Mouse (Mus musculus): ENCODE data around the gene Ldlrad1. TPM values are rescaled to one million over a fixed set of nuclear protein-coding genes. Genes with fewer than 3 reads are reported as not detected.
A peak's percentile ranks its signal among the peaks of the same experiment; 100 is the strongest.

The Ldlrad1 gene
- total RNA-seq (2021): under 1 TPM in 1 of 2 experiments, not detected in 1; 0.33 TPM
- long read RNA-seq, experiment 1: 0 reads
- long read RNA-seq, experiment 2: 0 reads

DNA sequence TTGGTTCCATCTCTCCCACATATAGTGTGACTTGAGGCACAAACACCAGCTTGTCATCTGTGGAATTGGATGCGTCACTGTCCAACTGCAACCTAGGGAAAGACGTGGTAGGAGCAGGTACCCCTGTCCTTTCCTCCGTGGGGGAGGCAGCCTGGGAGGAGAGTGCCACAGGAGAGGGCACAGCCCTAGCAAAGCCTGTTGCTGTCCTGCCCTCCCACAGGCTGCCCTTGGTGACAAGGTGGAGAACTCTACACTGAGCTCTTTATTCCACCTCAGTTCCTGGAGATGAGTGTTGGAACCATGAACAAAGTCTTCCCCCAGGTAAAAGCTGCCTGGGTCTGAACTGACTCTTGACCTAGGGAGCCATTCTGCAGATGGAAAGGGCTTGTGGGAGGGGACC lies at the start of gene Ldlrad1:
TSS of gene Ldlrad1 (plus strand) at position 301 of the 400 bp plus-strand sequence.
- intact Hi-C loops (cut with DNase I): no loop called here

DNA sequence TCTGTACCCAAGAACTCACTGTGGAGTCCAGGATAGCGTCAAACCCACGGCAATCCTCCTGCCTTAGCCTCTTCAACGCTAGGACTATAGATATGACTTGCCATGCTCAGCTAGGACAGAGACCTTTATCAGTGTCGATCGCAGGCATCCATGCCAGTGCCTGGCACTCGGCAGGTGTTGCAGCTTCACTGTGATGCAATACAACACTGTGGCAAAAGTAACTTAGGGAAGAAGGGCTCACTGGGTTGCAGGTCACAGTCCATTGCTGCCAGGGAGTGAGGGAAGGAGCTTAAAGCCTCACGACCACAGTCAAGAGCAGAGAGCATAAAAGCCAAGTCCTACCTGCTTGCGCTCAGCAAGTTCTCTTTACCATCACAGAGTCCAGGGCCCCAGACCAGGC lies 48.8 kb upstream of the Ldlrad1 start:
- DNase-seq (ENCODE audit: low spot score in 2 of 2): no peak
- intact Hi-C loops (cut with DNase I): loop anchor here (5.0 kb wide), 3 partner anchors 93 to 548 kb away; partner anchors contain the start of genes Cyb5rl, Mrpl37 and Ssbp3

More for the DNA sequence above, at the start of gene Ldlrad1:
- DNase-seq (ENCODE audit: low spot score in 2 of 2): no peak

DNA sequence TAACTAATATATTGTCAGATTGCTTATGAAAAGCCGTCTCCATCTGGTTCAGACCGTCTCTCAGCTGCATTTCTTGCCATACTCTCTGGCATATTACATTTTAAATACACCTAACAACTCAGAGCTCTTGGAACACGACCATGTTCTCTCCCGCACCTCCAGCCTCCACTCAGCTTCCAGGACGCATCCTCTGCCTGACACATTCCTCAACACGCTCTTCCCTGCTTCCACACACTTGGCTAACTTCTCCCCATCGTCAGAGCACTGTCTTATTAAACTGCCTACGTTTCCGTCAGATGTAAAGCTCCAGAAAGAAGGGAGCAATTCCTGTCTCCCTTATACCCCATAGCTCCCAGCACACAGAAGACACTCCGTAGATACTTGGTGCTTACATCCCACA lies 45.6 kb upstream of the Ldlrad1 start:
- intact Hi-C loops (cut with DNase I): loop anchor here (5.0 kb wide), 3 partner anchors 96 to 551 kb away; partner anchors contain the start of genes Cyb5rl, Mrpl37 and Ssbp3

DNA sequence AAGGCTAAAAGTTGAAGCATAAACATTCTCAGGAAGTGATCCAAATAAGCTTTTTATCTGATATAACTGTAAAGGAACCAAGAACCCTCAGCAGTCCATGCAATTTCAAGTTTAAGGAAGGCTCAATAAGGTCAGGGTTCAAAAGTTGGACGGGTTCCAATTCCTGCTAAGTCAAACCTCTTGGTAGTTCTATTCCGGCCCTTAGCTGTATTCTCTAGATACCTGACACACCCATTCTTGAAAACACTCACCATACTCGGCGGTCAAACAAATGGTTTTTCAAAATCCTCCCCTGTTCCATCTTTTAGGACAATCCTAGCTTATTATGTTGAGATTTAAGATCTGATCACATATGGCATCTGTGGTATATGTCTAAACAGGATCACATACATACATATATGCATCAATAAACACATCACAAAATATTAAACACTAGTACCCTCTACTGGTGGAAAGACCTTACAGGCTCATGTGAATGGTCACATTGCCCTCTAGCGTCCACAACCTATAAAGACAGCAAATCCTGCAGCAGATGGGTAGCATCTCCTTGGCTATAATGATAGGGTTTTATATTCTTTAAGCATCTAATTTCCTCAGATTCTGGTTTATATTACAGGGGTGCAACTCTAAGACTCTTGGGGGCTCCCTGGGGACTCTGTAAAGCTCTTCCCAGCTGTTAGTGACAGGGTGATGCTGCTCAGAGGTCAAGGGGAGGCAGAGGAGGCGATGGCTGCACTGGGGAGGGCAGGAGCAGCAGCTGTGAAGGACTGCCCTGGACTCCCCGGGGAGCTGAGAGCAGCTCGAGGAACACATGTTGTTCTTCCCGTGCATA lies 45.0 kb upstream of the Ldlrad1 start:
- intact Hi-C loops (cut with DNase I): loop anchor here (2.0 to 5.0 kb wide), 4 partner anchors 97 to 552 kb away; partner anchors contain the start of genes Cyb5rl, Mrpl37 and Ssbp3
- peak; percentile 84 to 87 for DNase-seq (ENCODE audit: low spot score in 2 of 2)

More for the DNA sequence above, 45.6 kb upstream of the Ldlrad1 start:
- DNase-seq (ENCODE audit: low spot score in 2 of 2): peak; percentile 46 to 71

DNA sequence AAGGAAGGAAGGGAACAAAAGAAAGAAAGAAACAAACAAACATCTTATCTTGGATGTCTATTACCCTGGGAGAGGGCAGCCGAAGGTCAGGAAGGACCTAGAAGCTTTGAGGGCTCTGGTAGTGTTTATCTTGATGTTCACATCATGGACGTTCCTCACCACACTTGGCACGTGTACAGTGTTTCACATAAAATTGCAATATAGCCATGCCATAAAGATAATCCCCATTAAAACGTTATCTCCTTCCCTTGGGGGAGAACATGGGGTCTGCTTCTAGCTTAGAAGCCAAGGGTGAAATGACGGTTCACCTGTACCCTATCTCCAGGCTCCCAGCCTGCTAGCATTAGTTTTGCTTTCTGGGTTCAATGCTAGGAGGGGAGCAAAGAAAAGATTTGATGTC lies 42.3 kb upstream of the Ldlrad1 start:
- no peak for DNase-seq (ENCODE audit: low spot score in 2 of 2)
- intact Hi-C loops (cut with DNase I): no loop called here

DNA sequence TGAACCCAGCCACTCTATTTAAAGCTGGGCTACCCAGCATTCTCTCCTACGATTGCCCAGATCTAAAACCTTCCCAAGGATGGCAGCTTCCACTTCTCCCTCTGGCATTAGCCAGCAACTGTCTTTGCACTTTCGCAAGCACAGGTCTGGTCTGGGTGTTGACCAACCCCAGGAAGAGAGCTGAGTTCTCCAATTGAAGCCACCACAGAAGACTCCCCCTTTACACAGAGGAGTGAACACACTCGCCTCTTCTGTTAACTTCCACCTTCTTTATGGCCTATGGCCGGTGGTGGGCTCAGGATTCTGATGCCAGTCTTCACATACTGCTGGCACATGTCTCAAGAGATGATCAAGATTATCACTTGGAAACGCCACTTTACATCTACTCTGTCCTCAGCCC lies 41.2 kb upstream of the Ldlrad1 start:
- intact Hi-C loops (cut with DNase I): no loop called here
- no peak for DNase-seq (ENCODE audit: low spot score in 2 of 2)

DNA sequence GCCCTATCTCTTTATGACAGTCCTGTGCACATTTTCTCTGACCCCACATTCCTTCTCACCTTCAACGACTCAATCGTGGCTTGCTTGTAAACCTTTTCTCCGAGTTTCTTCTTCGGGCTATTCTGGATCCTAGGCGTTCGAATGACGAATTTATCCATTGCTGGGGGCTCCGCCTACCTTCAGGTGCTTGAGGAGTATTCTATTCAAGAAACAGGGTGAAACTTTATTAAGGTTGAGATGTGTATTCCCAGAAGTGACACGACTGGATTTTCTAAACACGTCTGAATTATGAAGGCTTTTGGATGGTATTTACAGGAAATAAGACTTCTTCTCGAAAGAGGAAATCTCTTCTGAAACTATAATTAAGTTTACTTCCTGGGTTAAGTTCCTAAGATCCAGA lies 31.5 kb upstream of the Ldlrad1 start:
- no peak for DNase-seq (ENCODE audit: low spot score in 2 of 2)
- intact Hi-C loops (cut with DNase I): loop anchor here (5.0 kb wide), 2 partner anchors 75 to 170 kb away; partner anchors contain the start of genes Hspb11 and Lrrc42

DNA sequence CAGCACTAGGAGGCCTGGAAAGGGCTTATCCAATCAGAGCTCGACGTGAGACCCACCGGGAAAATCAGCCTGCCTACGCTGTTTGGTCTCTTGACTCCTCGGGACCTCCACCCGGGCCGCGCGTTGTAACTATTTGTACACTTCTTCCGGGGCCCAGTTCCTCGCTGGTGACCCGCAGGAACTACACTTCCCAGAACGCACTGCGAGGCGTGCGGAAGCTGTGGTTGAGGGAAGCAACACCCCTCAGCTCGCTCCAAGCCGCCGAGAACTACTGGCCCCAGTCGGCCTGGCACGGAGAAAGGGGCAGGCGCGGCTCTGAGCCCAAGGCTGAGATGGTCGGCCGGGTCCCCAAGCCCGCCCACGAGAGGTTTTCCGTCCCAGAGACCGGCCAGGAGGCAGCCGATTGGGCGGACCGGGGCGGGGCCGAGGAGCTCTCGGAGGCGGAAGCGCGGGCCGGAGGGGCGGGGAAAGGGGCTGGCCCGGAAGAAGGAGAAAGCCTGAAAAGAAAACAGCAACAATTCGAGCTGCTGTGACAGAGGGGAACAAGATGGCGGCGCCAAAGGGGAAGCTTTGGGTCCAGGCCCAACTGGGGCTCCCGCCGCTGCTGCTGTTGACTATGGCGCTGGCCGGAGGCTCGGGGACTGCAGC lies 30.7 kb upstream of the Ldlrad1 start, which contains the start of gene Tmem59:
TSS of gene Tmem59 (plus strand) at position 218 of the 648 bp plus-strand sequence.
- DNase-seq (ENCODE audit: low spot score in 2 of 2): peak; percentile 91 to 94
- intact Hi-C loops (cut with DNase I): loop anchor here (5.0 kb wide), 2 partner anchors 74 to 169 kb away; partner anchors contain the start of genes Hspb11 and Lrrc42

DNA sequence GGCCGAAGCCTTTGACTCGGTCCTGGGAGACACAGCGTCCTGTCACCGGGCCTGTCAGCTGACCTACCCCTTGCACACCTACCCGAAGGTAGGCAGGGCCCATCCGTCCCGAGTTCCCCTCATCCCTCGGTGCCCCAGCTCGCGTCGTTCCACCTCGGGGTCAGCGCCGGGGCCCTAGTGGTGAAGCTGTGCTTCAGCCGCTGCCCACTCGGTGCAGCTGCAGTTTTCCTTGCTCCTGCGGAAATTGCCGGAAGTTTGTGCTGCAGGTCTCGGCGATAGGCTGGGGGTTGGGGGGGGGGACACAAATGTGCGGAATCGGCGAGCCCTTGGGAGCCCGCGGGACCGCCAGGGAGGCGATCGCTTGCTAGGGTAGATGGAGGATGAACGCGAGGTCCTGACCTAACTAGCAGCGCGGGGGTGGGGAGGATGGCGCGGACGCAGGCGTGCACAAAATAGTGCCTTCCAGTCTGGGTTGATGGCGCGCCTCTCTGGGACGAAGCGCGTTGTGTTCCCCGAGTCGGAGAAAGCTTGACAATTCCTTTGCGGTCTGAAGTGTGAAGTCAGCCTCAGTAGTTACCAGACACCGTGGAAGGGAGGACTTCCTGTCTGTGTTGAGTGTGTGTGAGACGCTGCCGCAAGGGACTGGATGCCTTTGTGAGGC lies 30.0 kb upstream of the Ldlrad1 start, which contains the start of gene Tceanc2:
TSS of gene Tceanc2 (minus strand) at position 287 of the 661 bp plus-strand sequence.
- DNase-seq (ENCODE audit: low spot score in 2 of 2): peak; percentile 37 to 57
- intact Hi-C loops (cut with DNase I): loop anchor here (5.0 kb wide), 2 partner anchors 73 to 168 kb away; partner anchors contain the start of genes Hspb11 and Lrrc42

DNA sequence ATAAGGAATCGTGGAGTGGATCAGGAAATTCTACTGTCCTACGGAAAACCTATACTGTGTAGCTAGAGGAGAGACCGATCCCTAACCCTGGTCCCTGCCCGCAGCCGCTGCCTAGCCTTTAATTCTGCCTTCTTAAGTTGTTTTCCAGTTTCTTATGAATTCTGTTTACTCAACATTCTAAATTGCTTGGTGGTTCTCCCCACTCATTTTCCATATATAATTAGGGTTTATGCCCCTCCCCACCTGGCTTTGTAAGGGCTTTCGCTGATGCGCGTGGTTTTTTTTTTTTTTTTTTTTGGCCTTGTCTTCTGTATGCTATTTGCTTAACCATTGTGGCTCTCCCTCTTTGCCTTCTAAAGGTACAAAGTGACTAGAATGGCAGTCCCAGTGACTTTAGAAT lies 29.4 kb upstream of the Ldlrad1 start:
- DNase-seq (ENCODE audit: low spot score in 2 of 2): no peak
- intact Hi-C loops (cut with DNase I): loop anchor here (5.0 kb wide), 2 partner anchors 73 to 168 kb away; partner anchors contain the start of genes Hspb11 and Lrrc42

DNA sequence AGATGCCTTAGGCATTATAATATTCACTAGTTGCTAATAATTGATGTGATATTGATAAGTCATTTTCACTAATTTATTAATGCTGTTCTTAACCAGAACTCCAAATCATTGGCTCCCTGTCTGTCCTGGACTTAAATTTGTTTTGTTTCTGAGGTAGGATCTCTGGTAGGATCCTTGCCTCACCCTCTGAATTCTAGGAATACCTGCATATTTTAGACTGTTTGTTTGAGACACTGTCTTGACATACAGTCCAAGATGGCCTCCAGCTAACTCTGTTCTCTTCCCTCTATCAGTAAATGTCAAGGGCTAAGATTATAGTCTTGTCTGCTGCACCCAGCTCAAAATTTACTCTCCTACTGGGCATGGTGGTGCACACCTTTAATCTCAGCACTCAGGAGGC lies 28.2 kb upstream of the Ldlrad1 start:
- intact Hi-C loops (cut with DNase I): no loop called here
- no peak for DNase-seq (ENCODE audit: low spot score in 2 of 2)

DNA sequence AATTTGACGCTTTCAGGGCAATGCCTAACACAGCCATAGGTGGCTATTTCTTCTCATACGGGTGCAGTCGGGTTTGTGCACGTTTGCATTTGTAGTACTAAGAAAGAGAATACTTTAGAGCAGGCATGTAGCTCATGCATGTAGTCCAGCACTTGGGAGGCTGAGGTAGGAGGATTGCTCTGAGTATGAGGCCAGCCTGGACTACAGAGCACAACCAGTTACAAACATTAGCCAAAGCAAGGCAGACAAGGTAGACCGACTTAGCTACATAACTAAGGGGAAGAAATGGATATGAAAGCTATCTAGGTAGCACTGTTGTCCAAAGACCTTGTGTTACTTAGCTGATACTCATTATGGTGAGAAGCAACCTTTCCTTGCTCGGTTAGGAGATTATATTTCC lies 27.1 kb upstream of the Ldlrad1 start:
- DNase-seq (ENCODE audit: low spot score in 2 of 2): no peak
- intact Hi-C loops (cut with DNase I): no loop called here

DNA sequence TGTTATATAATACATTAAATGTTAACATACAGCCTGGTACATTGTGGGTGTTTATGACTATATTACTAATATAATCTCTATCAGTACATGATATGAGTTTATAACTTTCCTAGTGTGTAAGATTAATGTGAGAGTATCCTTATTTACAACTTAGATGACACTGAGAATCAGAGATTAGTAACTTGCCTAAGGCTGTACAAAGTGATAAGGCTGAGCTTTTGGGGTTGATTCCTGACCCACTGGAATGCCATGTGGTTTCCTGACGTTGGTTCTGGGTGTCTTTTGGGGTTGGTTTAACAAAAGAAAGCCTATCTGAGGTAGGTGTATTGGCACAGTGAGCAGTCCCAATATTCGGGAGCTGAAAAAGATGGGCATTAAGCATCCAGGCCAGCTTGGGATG lies 26.2 kb upstream of the Ldlrad1 start:
- intact Hi-C loops (cut with DNase I): no loop called here
- DNase-seq (ENCODE audit: low spot score in 2 of 2): no peak

DNA sequence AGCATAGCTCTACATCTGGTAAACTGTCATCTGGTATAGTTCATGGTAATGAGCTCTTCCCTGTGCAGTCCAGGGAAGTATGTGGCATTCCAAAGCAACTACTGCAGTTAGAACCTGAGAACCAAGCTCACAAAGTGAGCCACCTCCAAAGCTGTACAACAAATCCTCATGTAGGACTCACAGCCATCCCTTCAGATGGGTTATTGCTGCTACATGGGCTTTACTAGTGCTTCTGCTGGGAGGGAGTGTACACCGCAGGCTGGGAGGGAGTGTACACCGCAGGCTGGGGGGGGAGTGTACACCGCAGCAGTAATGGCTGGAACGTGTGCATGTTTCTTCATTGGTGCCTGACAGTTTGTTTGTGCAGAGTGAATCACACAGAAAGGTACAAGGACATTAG lies 25.8 kb upstream of the Ldlrad1 start:
- intact Hi-C loops (cut with DNase I): no loop called here
- no peak for DNase-seq (ENCODE audit: low spot score in 2 of 2)

DNA sequence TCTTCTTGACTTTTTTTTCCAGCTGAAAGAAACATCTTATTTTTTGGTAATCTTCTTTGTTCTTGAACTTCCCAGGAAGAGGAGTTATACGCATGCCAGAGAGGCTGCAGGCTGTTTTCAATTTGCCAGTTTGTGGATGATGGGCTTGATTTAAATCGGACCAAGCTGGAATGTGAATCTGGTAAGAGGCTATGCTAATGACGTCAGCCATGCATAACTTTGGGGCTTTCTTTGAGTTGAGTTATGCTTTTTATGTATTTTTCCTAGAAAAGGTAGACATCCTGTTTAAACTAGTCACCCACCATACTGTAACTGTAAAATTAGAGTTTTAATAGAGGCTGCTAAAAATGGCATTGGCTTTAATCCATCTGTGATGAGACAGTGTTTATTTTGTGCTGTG lies 23.3 kb upstream of the Ldlrad1 start:
- intact Hi-C loops (cut with DNase I): loop anchor here (5.0 kb wide), 1 partner anchor 47 kb away; no protein-coding TSS in a partner anchor
- DNase-seq (ENCODE audit: low spot score in 2 of 2): no peak

DNA sequence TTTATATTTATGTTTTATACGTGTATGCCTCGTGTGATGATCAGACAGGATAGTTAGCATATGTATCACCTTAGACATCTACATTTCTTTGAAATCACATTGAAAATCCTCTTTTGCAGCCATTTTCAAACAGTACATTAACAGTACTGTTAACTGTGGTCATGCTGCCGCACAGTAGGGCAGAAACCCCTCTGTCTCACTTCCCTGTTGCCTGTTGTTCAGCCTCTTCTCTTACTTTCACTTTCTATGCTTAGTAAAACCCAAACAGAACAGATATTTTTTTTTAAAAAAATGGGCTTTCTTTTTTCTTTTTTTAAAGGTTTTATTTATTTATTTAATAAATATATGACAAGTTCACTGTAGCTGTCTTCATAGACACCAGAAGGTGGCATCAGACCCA lies 15.1 kb upstream of the Ldlrad1 start:
- intact Hi-C loops (cut with DNase I): no loop called here
- DNase-seq (ENCODE audit: low spot score in 2 of 2): no peak

DNA sequence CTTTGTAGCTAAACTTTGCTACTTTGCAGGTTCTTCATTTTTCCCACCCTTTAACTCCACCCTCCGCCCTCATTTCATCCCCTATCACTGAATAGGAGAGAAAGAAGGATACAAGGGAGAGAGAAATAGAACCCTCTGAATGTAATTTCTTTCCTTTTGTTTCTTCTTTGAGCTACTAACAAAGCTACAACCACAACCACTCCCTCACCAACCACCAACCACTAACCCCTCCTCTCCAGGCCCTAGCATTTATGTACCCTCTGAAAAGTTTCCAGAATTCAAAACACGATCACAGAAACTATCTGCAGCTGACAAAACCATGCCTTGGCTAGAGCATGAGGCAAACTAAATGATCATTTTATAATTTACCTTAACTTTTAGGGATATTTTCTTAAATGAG lies 12.5 kb upstream of the Ldlrad1 start:
- intact Hi-C loops (cut with DNase I): no loop called here
- no peak for DNase-seq (ENCODE audit: low spot score in 2 of 2)

DNA sequence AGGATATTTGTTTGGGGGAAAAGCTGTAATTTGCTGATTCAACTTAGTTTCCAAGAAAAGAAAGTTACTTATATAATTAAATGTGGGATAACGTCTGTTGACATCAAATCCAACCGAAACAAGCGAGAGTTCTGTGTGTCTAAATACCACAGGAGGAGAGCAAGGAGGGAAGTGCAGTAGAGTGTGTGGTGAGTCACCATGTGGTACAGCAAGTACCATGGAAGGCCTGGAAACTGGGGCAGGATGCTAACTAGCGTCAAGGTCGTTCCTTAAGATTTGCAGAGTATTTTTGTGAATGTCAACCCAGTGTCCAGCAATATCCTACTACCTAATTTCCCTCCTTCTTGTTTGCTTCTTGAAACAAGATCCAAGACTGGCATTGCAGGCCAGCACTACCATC lies 10.9 kb upstream of the Ldlrad1 start:
- no peak for DNase-seq (ENCODE audit: low spot score in 2 of 2)
- intact Hi-C loops (cut with DNase I): no loop called here

DNA sequence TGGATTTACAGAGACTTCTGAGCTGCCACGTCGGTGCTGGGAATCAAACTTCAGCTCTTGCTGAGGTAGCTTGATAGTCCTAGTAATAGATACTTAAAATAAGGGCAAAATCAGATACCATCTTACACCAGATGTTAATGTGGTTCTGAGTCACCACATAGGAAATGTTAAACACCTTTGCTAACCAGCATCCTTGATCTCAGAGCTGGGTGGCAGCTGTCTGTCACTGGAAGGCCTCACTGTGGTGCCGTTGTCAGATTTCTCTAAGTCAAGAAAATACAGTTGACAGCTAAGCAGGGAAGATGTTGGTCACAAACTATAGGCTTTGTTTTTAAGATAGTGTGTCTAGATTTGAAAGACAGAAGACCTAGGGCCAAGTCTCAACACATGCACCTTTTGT lies 7.2 kb upstream of the Ldlrad1 start:
- DNase-seq (ENCODE audit: low spot score in 2 of 2): no peak
- intact Hi-C loops (cut with DNase I): no loop called here
